Mouse (Mus musculus) heart, embryonic 13.5 days (tissue): ENCODE data around the gene Tmem209. TPM values are rescaled to one million over a fixed set of nuclear protein-coding genes. Genes with fewer than 3 reads are reported as not detected.

Experiments
- ATAC-seq: fragments of 200-750 bp; cut with Nextera tagmentation; 2 replicates; pipeline ENCODE4 v1.8.0; 2017; ENCODE audit warnings: moderate TSS enrichment; ENCODE audit not compliant: insufficient number of reproducible peaks, low FRiP score, low TSS enrichment; ENCODE audit errors: extremely low read depth
- H3K27ac ChIP-seq: fragments of 300-500 bp; sonication (generic); replicated peaks from 2 replicates; pipeline ENCODE4 v1.5.1; 2015; ENCODE audit warnings: moderate library complexity, mild to moderate bottlenecking, inconsistent platforms
- H3K27me3 ChIP-seq: fragments of 300-500 bp; sonication (generic); replicated peaks from 2 replicates; pipeline ENCODE4 v1.6.1; 2015; ENCODE audit warnings: mild to moderate bottlenecking, inconsistent platforms
- H3K36me3 ChIP-seq: fragments of 300-500 bp; sonication (generic); 2 replicates; pipeline ENCODE4 v1.6.1; 2015; ENCODE audit warnings: mild to moderate bottlenecking, inconsistent platforms
- H3K4me1 ChIP-seq: fragments of 300-500 bp; sonication (generic); 2 replicates; pipeline ENCODE4 v1.6.1; 2015; ENCODE audit warnings: inconsistent platforms
- H3K4me2 ChIP-seq: fragments of 300-500 bp; sonication (generic); 2 replicates; pipeline ENCODE4 v1.6.1; 2015; ENCODE audit warnings: inconsistent platforms, mild to moderate bottlenecking, moderate library complexity
- H3K4me3 ChIP-seq: fragments of 300-500 bp; sonication (generic); 2 replicates; pipeline ENCODE4 v1.5.1; 2015; ENCODE audit warnings: moderate library complexity, mild to moderate bottlenecking, inconsistent platforms
- H3K9ac ChIP-seq: fragments of 300-500 bp; sonication (generic); 2 replicates; pipeline ENCODE4 v1.6.1; 2015; ENCODE audit warnings: inconsistent platforms, mild to moderate bottlenecking, moderate library complexity
- H3K9me3 ChIP-seq: fragments of 300-500 bp; sonication (generic); 2 replicates; pipeline ENCODE4 v1.6.1; 2016; ENCODE audit warnings: inconsistent platforms
- WGBS: fragments of 180-500 bp; shearing (Covaris S2); methylation state at CpG from one replicate; pipeline ENCODE4 v1.1.7; 2015; ENCODE audit warnings: mixed read lengths; 5-methylcytosine and 5-hydroxymethylcytosine counted together
- polyA plus RNA-seq: library from polyadenylated mRNA; unstranded; fragments of >200 nt; fragmentation: Nextera tagmentation; extraction: Ambion mirVana; gene quantifications from 2 replicates; pipeline ENCODE4 v1.2.1, GENCODE M21; 2015

The Tmem209 gene
- polyA plus RNA-seq, 1 experiment from 2014 or later: 24.2 TPM

GRCm38 (mm10) chr6:30547656-30548306, 38.2 kb upstream of the Tmem209 start:
- peak overlapping the region; percentile 67 for H3K4me2 ChIP-seq
- no peak for ATAC-seq
- H3K27ac ChIP-seq: peak overlapping the region; percentile 94
- H3K4me3 ChIP-seq: peak overlapping the region; percentile 34
- WGBS: 33% methylated on average over 9 of the region's 9 CpGs
- H3K9ac ChIP-seq: peak overlapping the region; percentile 74
- H3K9me3 ChIP-seq: peaks cover 5% of the 10 kb centered on the region; the same call in 1 of the 2 replicates
- H3K4me1 ChIP-seq: peaks cover 70% of the 10 kb centered on the region
- H3K27me3 ChIP-seq: no peaks in the 10 kb centered on the region
- H3K36me3 ChIP-seq: no peaks in the 10 kb centered on the region

GRCm38 (mm10) chr6:30547274-30547645, 37.7 kb upstream of the Tmem209 start:
- Histone ChIP-seq H3K36me3 (no peaks in the 10 kb centered on the region), H3K9ac (peak overlapping the region; percentile 74), H3K4me3 (peak overlapping the region; percentile 34), H3K4me1 (peaks cover 71% of the 10 kb centered on the region), H3K4me2 (peak overlapping the region; percentile 67), H3K9me3 (peaks cover 5% of the 10 kb centered on the region; the same call in 1 of the 2 replicates), H3K27me3 (no peaks in the 10 kb centered on the region), H3K27ac (peak overlapping the region; percentile 94)
- under 1% methylated on average over 15 of the region's 17 CpGs for WGBS
- ATAC-seq: no peak

GRCm38 (mm10) chr6:30546571-30547273, 37.1 kb upstream of the Tmem209 start:
- Histone ChIP-seq H3K9ac (peak overlapping the region; percentile 74), H3K27ac (peak overlapping the region; percentile 94), H3K9me3 (peaks cover 5% of the 10 kb centered on the region; the same call in 1 of the 2 replicates), H3K36me3 (no peaks in the 10 kb centered on the region), H3K4me2 (peak overlapping the region; percentile 67), H3K4me3 (peak overlapping the region; percentile 34), H3K27me3 (no peaks in the 10 kb centered on the region), H3K4me1 (peaks cover 72% of the 10 kb centered on the region)
- no peak for ATAC-seq
- WGBS: 14% methylated on average over 17 of the region's 17 CpGs

GRCm38 (mm10) chr6:30545689-30546088, 36.1 kb upstream of the Tmem209 start:
- ATAC-seq: peak; percentile 33; the same call in 1 of the 2 replicates
- Histone ChIP-seq H3K9ac (peak overlapping the region; percentile 34; the same call in 1 of the 2 replicates), H3K4me3 (no peak overlapping the region), H3K4me2 (peak overlapping the region; percentile 22; the same call in 1 of the 2 replicates), H3K36me3 (no peaks in the 10 kb centered on the region), H3K27ac (peak overlapping the region; percentile 94), H3K27me3 (no peaks in the 10 kb centered on the region), H3K9me3 (0 out of 2 replicates have a peak, but pooled peaks cover under 1% of the 10 kb centered on the region), H3K4me1 (peaks cover 82% of the 10 kb centered on the region)
- 28% methylated on average over 7 of the region's 7 CpGs for WGBS

GRCm38 (mm10) chr6:30543851-30544250, 34.3 kb upstream of the Tmem209 start:
- peaks cover 75% of the 10 kb centered on the region for H3K4me1 ChIP-seq
- H3K27me3 ChIP-seq: no peaks in the 10 kb centered on the region
- no peaks in the 10 kb centered on the region for H3K36me3 ChIP-seq
- no peak overlapping the region for H3K4me2 ChIP-seq
- H3K9ac ChIP-seq: no peak overlapping the region
- H3K9me3 ChIP-seq: no peaks in the 10 kb centered on the region
- H3K27ac ChIP-seq: peak overlapping the region; percentile 33
- no peak overlapping the region for H3K4me3 ChIP-seq
- WGBS: 50% methylated on average over 8 of the region's 8 CpGs
- ATAC-seq: no peak

- no peaks in the 10 kb centered on the region for H3K27me3 ChIP-seq
- peaks cover 68% of the 10 kb centered on the region for H3K4me1 ChIP-seq
- ATAC-seq: no peak
- H3K4me3 ChIP-seq: no peak overlapping the region
- H3K4me2 ChIP-seq: no peak overlapping the region
- peak overlapping the region; percentile 78 for H3K27ac ChIP-seq
- H3K9ac ChIP-seq: peak overlapping the region; percentile 54
- WGBS: 30% methylated on average over 12 of the region's 12 CpGs
- H3K36me3 ChIP-seq: no peaks in the 10 kb centered on the region
- H3K9me3 ChIP-seq: no peaks in the 10 kb centered on the region
These were observed 33.5 kb upstream of the Tmem209 start for GRCm38 (mm10) chr6:30543077-30543476.

- WGBS: 14% methylated on average over 6 of the region's 6 CpGs
- Histone ChIP-seq H3K4me1 (peaks cover 65% of the 10 kb centered on the region), H3K9me3 (no peaks in the 10 kb centered on the region), H3K27me3 (no peaks in the 10 kb centered on the region), H3K4me2 (no peak overlapping the region), H3K27ac (peak overlapping the region; percentile 78), H3K4me3 (no peak overlapping the region), H3K36me3 (no peaks in the 10 kb centered on the region), H3K9ac (0 out of 2 replicates have a peak overlapping the region, but pooled peaks have one; percentile 25)
- no peak for ATAC-seq
These were observed 32.7 kb upstream of the Tmem209 start for GRCm38 (mm10) chr6:30542277-30542676.

- 65% methylated on average over 11 of the region's 11 CpGs for WGBS
These were observed 31.6 kb upstream of the Tmem209 start, which contains the start of gene Cpa2 for GRCm38 (mm10) chr6:30541009-30541799. Gene Cpa2 (plus strand): TSS chr6:30541582.

GRCm38 (mm10) chr6:30538800-30539199, 29.2 kb upstream of the Tmem209 start:
- H3K4me3 ChIP-seq: no peak overlapping the region
- H3K9me3 ChIP-seq: no peaks in the 10 kb centered on the region
- ATAC-seq: no peak
- WGBS: 64% methylated on average over 5 of the region's 5 CpGs
- H3K36me3 ChIP-seq: no peaks in the 10 kb centered on the region
- H3K4me2 ChIP-seq: no peak overlapping the region
- 0 out of 2 replicates have a peak overlapping the region, but pooled peaks have one; percentile 2 for H3K27ac ChIP-seq
- no peaks in the 10 kb centered on the region for H3K27me3 ChIP-seq
- no peak overlapping the region for H3K9ac ChIP-seq
- H3K4me1 ChIP-seq: peaks cover 34% of the 10 kb centered on the region

More at GRCm38 (mm10) chr6:30541009-30541799, 31.6 kb upstream of the Tmem209 start, which contains the start of gene Cpa2:
- peak within 1 kb of the TSS; percentile 78 for H3K27ac ChIP-seq
- H3K9ac ChIP-seq: 0 out of 2 replicates have a peak within 1 kb of the TSS, but pooled peaks have one; percentile 25
- H3K4me1 ChIP-seq: peaks cover 56% of the 10 kb centered on the region
- H3K4me3 ChIP-seq: no peak within 1 kb of the TSS
- H3K27me3 ChIP-seq: no peaks in the 10 kb centered on the region
- H3K9me3 ChIP-seq: no peaks in the 10 kb centered on the region
- H3K36me3 ChIP-seq: no peaks in the 10 kb centered on the region
- H3K4me2 ChIP-seq: no peak within 1 kb of the TSS
- ATAC-seq: no peak

GRCm38 (mm10) chr6:30538240-30538639, 28.7 kb upstream of the Tmem209 start:
- no peak for ATAC-seq
- Histone ChIP-seq H3K27ac (no peak overlapping the region), H3K4me3 (no peak overlapping the region), H3K36me3 (no peaks in the 10 kb centered on the region), H3K9me3 (no peaks in the 10 kb centered on the region), H3K4me1 (peaks cover 29% of the 10 kb centered on the region), H3K27me3 (no peaks in the 10 kb centered on the region), H3K9ac (0 out of 2 replicates have a peak overlapping the region, but pooled peaks have one; percentile 19), H3K4me2 (no peak overlapping the region)
- 62% methylated on average over 10 of the region's 10 CpGs for WGBS

- Histone ChIP-seq H3K9ac (no peak overlapping the region), H3K4me2 (no peak overlapping the region), H3K27ac (no peak overlapping the region), H3K9me3 (no peaks in the 10 kb centered on the region), H3K36me3 (no peaks in the 10 kb centered on the region), H3K4me1 (peaks cover 3% of the 10 kb centered on the region; the same call in 1 of the 2 replicates), H3K4me3 (no peak overlapping the region), H3K27me3 (no peaks in the 10 kb centered on the region)
- no peak for ATAC-seq
- WGBS: 37% methylated on average over 3 of the region's 3 CpGs
These were observed 25.8 kb upstream of the Tmem209 start for GRCm38 (mm10) chr6:30535340-30535739.
